Mouse (Mus musculus) adrenal gland, adult 2 months (tissue): ENCODE measurements around the gene Poc5. TPM values are rescaled to one million over a fixed set of nuclear protein-coding genes. Genes with fewer than 3 reads are reported as not detected.

Experiments
- DNase-seq: peaks from one replicate; pipeline ENCODE4 v3.0.0; 2021
- long read RNA-seq: library from polyadenylated mRNA; stranded (forward); transcript quantifications from one replicate; pipeline ENCODE4 v2.0.0, GENCODE M21; 2021
- polyA plus RNA-seq: library from polyadenylated mRNA; depleted of rRNA; stranded (reverse); fragments of >200 nt; gene quantifications from 2 replicates; pipeline ENCODE4 v1.2.3, GENCODE M21; 2012; rRNA removed
- total RNA-seq, 2 experiments: library from RNA; stranded (reverse); gene quantifications; 2 replicates each; pipeline ENCODE4 v1.2.3; 2021

Poc5 gene
- total RNA-seq (10 to 100 TPM; 10.2 to 15.5 TPM), polyA plus RNA-seq (3.0 and 3.6 TPM in 2 replicates)
- long read RNA-seq, full-length matches to known transcripts: 6 of 9 reads
- long read RNA-seq, partial matches to known transcripts: 1 of 9 reads
- long read RNA-seq, other reads (novel, unspliced or antisense): 2 of 9 reads

- DNase-seq: peak; percentile 99
Observed at GRCm38 (mm10) chr13:96388042-96388888, at the start of gene Poc5. Gene Poc5 (plus strand): TSS chr13:96388294.

- peak; percentile 77 for DNase-seq
Observed at GRCm38 (mm10) chr13:96341461-96341860, 46.6 kb upstream of the Poc5 start.

DNA sequence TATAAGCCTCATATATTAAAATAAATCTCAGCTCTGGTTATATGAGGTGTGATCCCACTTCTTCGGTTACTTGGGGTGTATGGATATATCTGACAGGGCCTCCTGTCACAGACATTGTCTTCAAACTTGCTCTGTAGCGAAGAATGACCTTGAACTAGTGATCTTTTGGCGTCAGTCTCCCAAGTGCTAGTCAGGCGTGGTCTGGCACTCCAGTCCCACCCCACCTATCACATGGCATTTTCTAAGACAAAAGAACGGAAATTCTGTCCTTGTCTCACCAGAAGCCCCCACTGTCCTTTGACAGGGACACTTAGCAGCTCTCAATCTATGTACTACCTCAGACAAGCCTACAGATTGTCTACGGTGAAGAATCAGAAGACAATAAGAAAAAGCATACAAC lies 43.3 kb upstream of the Poc5 start:
- no peak for DNase-seq

DNA sequence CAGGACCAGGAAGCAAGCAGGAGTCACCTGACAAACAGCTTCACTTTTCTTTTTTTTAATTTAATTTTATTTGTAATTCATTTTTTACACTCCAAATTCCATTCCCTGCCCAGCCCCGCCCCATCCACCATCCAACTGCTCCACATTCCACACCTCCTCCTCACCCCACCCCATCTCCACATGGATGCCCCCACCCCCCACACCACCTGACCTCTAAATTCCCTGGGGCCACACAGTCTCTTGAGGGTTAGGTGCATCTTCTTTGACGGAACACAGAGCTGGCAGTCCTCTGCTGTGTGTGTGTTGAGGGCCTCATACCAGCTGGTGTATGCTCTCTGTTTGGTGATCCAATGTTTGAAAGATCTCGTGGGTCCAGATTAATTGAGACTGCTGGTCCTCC lies 41.5 kb upstream of the Poc5 start:
- no peak for DNase-seq

GRCm38 (mm10) chr13:96350207-96350606 lies 37.9 kb upstream of the Poc5 start:
- DNase-seq: no peak

- DNase-seq: peak; percentile 15
Observed at GRCm38 (mm10) chr13:96351264-96351663, 36.8 kb upstream of the Poc5 start.

- DNase-seq: peak; percentile 12
Observed at GRCm38 (mm10) chr13:96375519-96375918, 12.6 kb upstream of the Poc5 start.

DNA sequence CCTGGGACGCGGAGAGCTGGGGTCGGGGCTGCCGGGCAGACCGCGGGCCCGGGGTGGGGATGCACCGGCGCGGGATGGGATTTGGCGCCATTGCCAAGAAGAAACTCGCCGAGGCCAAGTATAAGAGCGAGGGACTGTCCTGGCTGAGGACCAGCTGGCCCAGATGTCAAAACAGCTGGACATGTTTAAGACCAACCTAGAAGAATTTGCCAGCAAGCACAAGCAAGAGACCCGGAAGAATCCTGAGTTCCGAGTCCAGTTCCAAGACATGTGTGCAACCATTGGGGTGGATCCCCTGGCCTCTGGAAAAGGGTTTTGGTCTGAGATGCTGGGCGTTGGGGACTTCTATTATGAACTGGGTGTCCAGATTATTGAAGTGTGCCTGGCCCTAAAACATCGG lies 11.2 kb upstream of the Poc5 start:
- no peak for DNase-seq

GRCm38 (mm10) chr13:96377883-96378282 lies 10.2 kb upstream of the Poc5 start:
- DNase-seq: no peak

GRCm38 (mm10) chr13:96389301-96389700 lies 1.2 kb downstream of the Poc5 start:
- no peak for DNase-seq

- DNase-seq: no peak
Observed at GRCm38 (mm10) chr13:96401251-96401650, 13.2 kb downstream of the Poc5 start.

DNA sequence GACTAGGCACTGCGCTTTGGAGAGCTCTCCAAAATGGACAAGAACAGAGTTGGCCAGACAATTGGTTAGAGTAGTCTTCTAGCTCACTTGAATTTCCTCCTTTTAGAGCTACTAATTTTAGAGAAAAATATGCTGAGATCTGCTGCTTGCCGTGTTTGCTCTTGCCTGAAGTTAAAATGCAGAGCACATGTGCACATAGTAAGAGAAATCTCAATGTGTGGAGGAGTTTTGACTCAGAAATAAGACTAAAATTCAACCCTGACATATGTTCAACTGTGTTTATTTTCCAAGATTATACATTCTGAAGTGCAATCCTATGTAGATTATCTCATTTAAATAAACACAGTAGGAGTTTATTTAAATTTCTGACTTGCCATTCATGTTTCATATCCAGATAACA lies 17.4 kb downstream of the Poc5 start:
- no peak for DNase-seq

GRCm38 (mm10) chr13:96407040-96407439 lies 18.9 kb downstream of the Poc5 start:
- peak; percentile 33 for DNase-seq

DNA sequence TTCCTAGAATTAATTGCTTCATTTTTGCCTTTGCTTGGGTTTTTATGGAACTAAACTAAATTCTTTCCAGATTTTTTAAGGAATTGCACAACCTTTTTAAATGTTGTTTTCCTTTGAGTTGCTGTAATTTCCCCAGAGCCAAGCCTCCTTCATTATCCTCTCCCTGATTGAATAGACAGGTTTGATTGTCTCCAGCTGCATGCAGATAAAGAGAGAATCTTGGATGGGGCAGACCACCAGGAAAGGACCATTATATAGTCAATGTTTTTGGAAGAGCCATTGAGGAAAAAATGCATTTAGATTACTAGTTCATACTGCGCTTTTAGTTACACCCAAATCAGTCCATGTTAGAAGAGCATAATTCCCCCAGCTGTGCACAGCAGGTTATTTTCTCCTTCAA lies 20.7 kb downstream of the Poc5 start:
- DNase-seq: no peak

DNA sequence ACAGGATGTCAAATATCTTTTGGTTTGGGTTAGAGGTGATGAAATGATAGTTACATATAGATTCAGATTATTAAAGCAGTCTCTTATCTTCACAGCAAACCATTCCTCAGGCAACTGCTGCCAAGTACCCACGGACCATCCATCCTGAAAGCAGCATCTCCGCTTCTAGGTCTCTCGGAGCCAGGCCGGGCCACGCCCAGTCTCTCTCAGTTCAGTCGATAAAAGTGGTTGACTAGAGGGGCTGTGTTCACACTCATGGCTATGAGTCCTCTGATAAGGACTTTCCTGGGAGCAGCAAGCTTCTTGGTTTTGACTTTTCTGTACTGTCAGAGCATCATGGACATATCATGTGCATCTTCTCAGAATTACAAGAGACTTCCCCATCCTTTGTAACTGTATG lies 26.3 kb downstream of the Poc5 start:
- DNase-seq: no peak

GRCm38 (mm10) chr13:96416380-96416779 lies 28.3 kb downstream of the Poc5 start:
- no peak for DNase-seq

GRCm38 (mm10) chr13:96417261-96417813 lies 29.2 kb downstream of the Poc5 start:
- DNase-seq: no peak

DNA sequence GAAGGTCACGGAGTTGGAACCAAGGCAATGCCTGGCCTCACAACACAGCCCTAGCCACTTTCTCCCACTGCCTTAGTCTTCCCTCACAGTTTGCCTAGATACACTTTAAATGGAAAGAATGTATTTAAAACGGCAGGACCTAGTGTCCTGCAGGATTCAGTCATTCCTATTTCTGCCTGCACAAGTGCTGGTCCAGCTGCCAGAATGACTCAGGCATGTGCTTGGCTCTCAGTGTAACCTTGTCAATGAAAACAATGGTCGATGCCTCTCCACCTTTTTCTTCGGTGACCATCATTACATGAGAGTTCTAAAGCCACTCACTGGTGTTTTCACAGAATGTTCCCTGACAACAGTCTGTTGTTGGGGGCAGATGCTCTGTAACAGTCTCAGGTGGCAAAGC lies 30.4 kb downstream of the Poc5 start:
- peak; percentile 52 for DNase-seq

GRCm38 (mm10) chr13:96421230-96421629 lies 33.1 kb downstream of the Poc5 start:
- DNase-seq: no peak

GRCm38 (mm10) chr13:96424496-96425274 lies 36.6 kb downstream of the Poc5 start:
- no peak for DNase-seq

DNA sequence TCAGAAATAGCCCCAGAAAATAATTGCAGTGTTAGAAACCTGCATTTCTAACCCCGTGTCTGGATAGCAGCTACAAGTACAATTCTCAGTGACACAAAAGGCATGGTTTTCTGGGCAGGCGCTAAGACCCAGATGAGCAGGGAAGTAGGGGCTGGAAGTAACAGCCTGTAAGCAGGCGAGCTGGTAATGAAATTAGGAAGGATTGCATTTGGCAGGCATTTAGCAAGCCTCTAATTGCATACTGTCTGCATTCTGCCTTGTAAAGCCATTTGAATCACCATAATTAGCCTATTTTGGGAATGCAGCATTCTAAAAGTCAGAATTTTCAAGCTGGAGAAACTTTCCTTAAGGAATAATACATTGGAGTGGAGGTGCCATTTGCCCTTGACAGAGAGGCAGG lies 38.0 kb downstream of the Poc5 start:
- DNase-seq: no peak

DNA sequence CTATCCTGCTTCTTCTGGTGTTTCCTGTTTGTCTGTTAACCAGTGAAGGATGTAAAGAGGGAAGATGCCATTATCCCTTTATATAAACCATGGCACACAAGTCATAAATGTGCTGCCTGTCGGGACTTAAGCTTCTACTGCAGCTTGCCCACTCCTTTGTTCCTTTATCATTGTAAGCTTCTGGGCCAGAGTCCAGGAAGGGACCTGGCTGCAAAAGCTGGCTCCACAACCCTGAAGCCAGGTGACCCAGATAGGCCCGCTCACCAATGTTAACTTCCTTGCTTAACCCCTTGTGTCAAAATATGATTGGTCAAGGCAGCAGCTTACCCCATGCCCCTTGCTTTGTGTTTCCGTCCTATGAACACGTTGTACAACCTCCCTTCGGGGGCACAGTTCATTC lies 40.4 kb downstream of the Poc5 start:
- no peak for DNase-seq
